ENCODE assay signal across 22 mouse cellular contexts in the genomic region with DNA sequence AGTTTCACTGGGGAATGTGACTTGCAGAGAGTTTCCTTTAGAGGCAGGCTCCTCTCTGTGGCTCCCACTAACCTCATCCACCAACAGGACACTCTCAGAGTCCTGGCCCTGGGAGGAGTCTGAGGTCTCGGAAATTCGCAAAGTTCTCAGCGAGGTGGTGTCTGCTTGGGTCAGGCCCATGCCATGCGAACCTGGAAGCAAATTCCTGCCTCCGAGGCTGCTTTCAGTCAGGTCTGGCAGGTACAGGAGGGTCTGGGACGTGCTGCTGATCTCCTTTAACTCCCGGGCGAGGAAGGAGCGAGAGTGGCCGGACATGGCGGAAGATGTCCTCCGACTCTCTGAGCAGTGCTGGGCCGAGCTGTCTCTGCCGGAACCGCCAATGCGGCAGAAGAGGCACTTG. TPM values are rescaled to one million over a fixed set of nuclear protein-coding genes. Genes with fewer than 3 reads are reported as not detected.
DNase-seq lines count a peak whose midpoint lies in the region; TF ChIP-seq lines count a peak whose summit lies in the region.
"Had no signal": no experiment of that assay in that cellular context is flagged by ENCODE, and none has a peak within 500 bp of the region (broad histone marks: within the 10 kb centered on the region; RNA-seq: fewer than 3 reads in every experiment).

No protein-coding gene starts in this region.

- no peaks in the 10 kb centered on the region for H3K9me3 ChIP-seq in E14TG2a.4 (ENCODE audit: low read length)
- H3K9me3 ChIP-seq: embryonic facial prominence, embryonic 13.5 days; forebrain, embryonic 10.5 days; forebrain, embryonic 15.5 days; hindbrain, embryonic 13.5 days; limb, embryonic 13.5 days; neural tube, embryonic 12.5 days had no signal

- peaks cover 27% of the 10 kb centered on the region for H3K4me1 ChIP-seq in E14TG2a.4 (replicated peaks; ENCODE audit: low read depth, low read length)
- H3K4me1 ChIP-seq: forebrain, embryonic 10.5 days; forebrain, embryonic 15.5 days; neural tube, embryonic 12.5 days had no signal

- peak overlapping the region; percentile 74; the same call in 1 of the 2 replicates for H3K27ac ChIP-seq in layer of hippocampus, adult 2 months
- H3K27ac ChIP-seq: embryonic facial prominence, embryonic 13.5 days; forebrain, embryonic 10.5 days; forebrain, embryonic 15.5 days; hindbrain, embryonic 13.5 days; limb, embryonic 13.5 days; neural tube, embryonic 12.5 days had no signal

- H3K27me3 ChIP-seq in E14TG2a.4 (ENCODE audit: insufficient read depth, low read length), result peaks cover 9% of the 10 kb centered on the region
- H3K27me3 ChIP-seq: CH12.LX; forebrain, embryonic 15.5 days; limb, embryonic 13.5 days; neural tube, embryonic 12.5 days had no signal

- TF ChIP-seq CTCF in layer of hippocampus, adult 2 months (conservative IDR thresholded peaks at IDR 0.05), result no peak
- TF ChIP-seq CTCF in E14TG2a.4 (conservative IDR thresholded peaks at IDR 0.05; ENCODE audit: low read length), result no peak

- DNase-seq in adrenal gland, adult (ENCODE audit: inconsistent age in 2 of 2, low spot score in 1 of 2), result peak; percentile 18 to 47
- DNase-seq in adrenal gland, adult 18-20 months (ENCODE audit: low spot score in 2 of 2), result no peak
- DNase-seq in layer of hippocampus, adult 2 months (ENCODE audit: low spot score in 2 of 2), result no peak
- DNase-seq in layer of hippocampus, adult 11-12 months (ENCODE audit: low spot score), result no peak
- peak; percentile 33 for DNase-seq in R1 (ENCODE audit: low read depth, low spot score)
- no peak for DNase-seq in embryo, embryonic 11 days
- DNase-seq: cerebellum, adult 2 months; gastrocnemius, postnatal 25 days; heart, adult 18-20 months; heart, postnatal 4 days; kidney, adult 11 months; kidney, postnatal 14 days; lung, postnatal 4 days had no signal

- no peaks in the 10 kb centered on the region for H3K36me3 ChIP-seq in E14TG2a.4 (ENCODE audit: insufficient read depth, low read length)
- H3K36me3 ChIP-seq: embryonic facial prominence, embryonic 13.5 days; forebrain, embryonic 10.5 days; forebrain, embryonic 15.5 days; hindbrain, embryonic 13.5 days; limb, embryonic 13.5 days; neural tube, embryonic 12.5 days had no signal

- no peak overlapping the region for H3K4me3 ChIP-seq in layer of hippocampus, adult 2 months
- H3K4me3 ChIP-seq in E14TG2a.4 (replicated peaks; ENCODE audit: low read length), result peak overlapping the region; percentile 68
- H3K4me3 ChIP-seq: embryonic facial prominence, embryonic 13.5 days; forebrain, embryonic 10.5 days; forebrain, embryonic 15.5 days; hindbrain, embryonic 13.5 days; limb, embryonic 13.5 days; myocyte; neural tube, embryonic 12.5 days had no signal

RNA-seq across cellular contexts. Expression of a gene that starts 9.3 kb away (rescaled TPM):
- total RNA-seq in adrenal gland, adult 18-20 months (2021), result 1 to 10 TPM; 1.1 to 1.3 TPM
- total RNA-seq in layer of hippocampus, adult 2 months (2021), result 1 to 10 TPM in 1 of 2 experiments, under 1 TPM in 1; 0.82 to 1.1 TPM

RNA-seq across cellular contexts. Expression of a gene that starts 49.3 kb away (rescaled TPM):
- total RNA-seq in adrenal gland, adult 18-20 months (2021), result 10 to 100 TPM; 37.4 to 51.1 TPM
- total RNA-seq in layer of hippocampus, adult 2 months (2021), result 10 to 100 TPM; 85.2 to 93.3 TPM

Comparison
In these comparisons a context has a peak if more than half of its experiments do, and no peak if none do; other contexts are left out.
1. DNase-seq: peak in adrenal gland, adult (2 of 2) and R1 (single experiment); none in adrenal gland, adult 18-20 months (0 of 2), layer of hippocampus, adult 2 months (0 of 2), layer of hippocampus, adult 11-12 months (single experiment) and embryo, embryonic 11 days (single experiment).